Mouse (Mus musculus): ENCODE data around the gene Mmp9.

DNA sequence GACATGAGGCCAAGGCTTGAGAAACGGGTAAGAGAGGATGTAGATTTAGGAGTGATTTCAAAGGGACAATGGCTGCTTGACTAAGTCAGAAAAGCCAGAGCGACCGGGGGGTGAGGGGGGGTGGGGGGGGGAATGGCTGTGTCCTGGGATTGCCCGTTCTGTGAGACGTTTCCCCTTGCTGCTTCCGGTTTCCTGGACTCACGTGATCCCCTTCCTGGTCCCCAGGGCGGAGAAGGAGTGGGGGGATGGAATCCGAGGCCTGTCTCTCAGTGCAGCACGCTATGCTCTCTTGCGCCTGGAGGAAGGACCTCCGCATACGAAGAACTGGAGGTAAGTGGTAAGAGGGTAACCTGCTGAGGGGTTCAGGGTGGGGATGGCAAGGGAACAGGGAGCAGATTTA lies 48.2 kb downstream of the Mmp9 start:
- TF ChIP-seq CTCF (IDR thresholded peaks at IDR 0.05; ENCODE audit: control insufficient read depth, insufficient read depth, low read length) = no peak
- TF ChIP-seq POLR2A (IDR thresholded peaks at IDR 0.05; ENCODE audit: borderline replicate concordance, control insufficient read depth, low read depth, low read length) = no peak
